Mouse (Mus musculus): ENCODE results near the gene Pawr.
A peak's percentile ranks its signal among the peaks of the same experiment; 100 is the strongest.

Gene Pawr

GRCm38 (mm10) chr10:108331784-108332561, at the start of gene Pawr:
Gene Pawr, plus strand, starts transcription at chr10:108332121.
- DNase-seq (ENCODE audit: low spot score), result peak; percentile 80

- DNase-seq (ENCODE audit: low spot score), result no peak
Observed at GRCm38 (mm10) chr10:108282351-108282750, 49.6 kb upstream of the Pawr start.

- no peak for DNase-seq (ENCODE audit: low spot score)
Observed at GRCm38 (mm10) chr10:108283418-108283817, 48.5 kb upstream of the Pawr start.

GRCm38 (mm10) chr10:108283837-108284236, 48.1 kb upstream of the Pawr start:
- no peak for DNase-seq (ENCODE audit: low spot score)

- no peak for DNase-seq (ENCODE audit: low spot score)
Observed at GRCm38 (mm10) chr10:108284445-108284844, 47.5 kb upstream of the Pawr start.

GRCm38 (mm10) chr10:108284977-108285376, 46.9 kb upstream of the Pawr start:
- no peak for DNase-seq (ENCODE audit: low spot score)

GRCm38 (mm10) chr10:108286658-108287437, 45.1 kb upstream of the Pawr start:
- DNase-seq (ENCODE audit: low spot score), result no peak

- DNase-seq (ENCODE audit: low spot score), result no peak
Observed at GRCm38 (mm10) chr10:108287438-108287801, 44.5 kb upstream of the Pawr start.

- DNase-seq (ENCODE audit: low spot score), result no peak
Observed at GRCm38 (mm10) chr10:108290046-108290445, 41.9 kb upstream of the Pawr start.

- DNase-seq (ENCODE audit: low spot score), result no peak
Observed at GRCm38 (mm10) chr10:108291688-108292471, 40.0 kb upstream of the Pawr start.

- DNase-seq (ENCODE audit: low spot score), result no peak
Observed at GRCm38 (mm10) chr10:108292651-108293050, 39.3 kb upstream of the Pawr start.

- peak; percentile 16 for DNase-seq (ENCODE audit: low spot score)
Observed at GRCm38 (mm10) chr10:108293620-108294195, 38.2 kb upstream of the Pawr start.

GRCm38 (mm10) chr10:108294766-108295165, 37.2 kb upstream of the Pawr start:
- no peak for DNase-seq (ENCODE audit: low spot score)

GRCm38 (mm10) chr10:108296446-108296845, 35.5 kb upstream of the Pawr start:
- no peak for DNase-seq (ENCODE audit: low spot score)

GRCm38 (mm10) chr10:108298261-108298660, 33.7 kb upstream of the Pawr start:
- DNase-seq (ENCODE audit: low spot score), result no peak

GRCm38 (mm10) chr10:108298841-108299545, 32.9 kb upstream of the Pawr start:
- no peak for DNase-seq (ENCODE audit: low spot score)

- DNase-seq (ENCODE audit: low spot score), result no peak
Observed at GRCm38 (mm10) chr10:108299828-108300227, 32.1 kb upstream of the Pawr start.

GRCm38 (mm10) chr10:108300843-108301242, 31.1 kb upstream of the Pawr start:
- DNase-seq (ENCODE audit: low spot score), result peak; percentile 80

GRCm38 (mm10) chr10:108307772-108308171, 24.1 kb upstream of the Pawr start:
- no peak for DNase-seq (ENCODE audit: low spot score)

GRCm38 (mm10) chr10:108310195-108310594, 21.7 kb upstream of the Pawr start:
- DNase-seq (ENCODE audit: low spot score), result no peak

GRCm38 (mm10) chr10:108311396-108311795, 20.5 kb upstream of the Pawr start:
- no peak for DNase-seq (ENCODE audit: low spot score)

- no peak for DNase-seq (ENCODE audit: low spot score)
Observed at GRCm38 (mm10) chr10:108313845-108314244, 18.1 kb upstream of the Pawr start.
